Comparison of ENCODE assay signal across 9 mouse cellular contexts in the genomic region with DNA sequence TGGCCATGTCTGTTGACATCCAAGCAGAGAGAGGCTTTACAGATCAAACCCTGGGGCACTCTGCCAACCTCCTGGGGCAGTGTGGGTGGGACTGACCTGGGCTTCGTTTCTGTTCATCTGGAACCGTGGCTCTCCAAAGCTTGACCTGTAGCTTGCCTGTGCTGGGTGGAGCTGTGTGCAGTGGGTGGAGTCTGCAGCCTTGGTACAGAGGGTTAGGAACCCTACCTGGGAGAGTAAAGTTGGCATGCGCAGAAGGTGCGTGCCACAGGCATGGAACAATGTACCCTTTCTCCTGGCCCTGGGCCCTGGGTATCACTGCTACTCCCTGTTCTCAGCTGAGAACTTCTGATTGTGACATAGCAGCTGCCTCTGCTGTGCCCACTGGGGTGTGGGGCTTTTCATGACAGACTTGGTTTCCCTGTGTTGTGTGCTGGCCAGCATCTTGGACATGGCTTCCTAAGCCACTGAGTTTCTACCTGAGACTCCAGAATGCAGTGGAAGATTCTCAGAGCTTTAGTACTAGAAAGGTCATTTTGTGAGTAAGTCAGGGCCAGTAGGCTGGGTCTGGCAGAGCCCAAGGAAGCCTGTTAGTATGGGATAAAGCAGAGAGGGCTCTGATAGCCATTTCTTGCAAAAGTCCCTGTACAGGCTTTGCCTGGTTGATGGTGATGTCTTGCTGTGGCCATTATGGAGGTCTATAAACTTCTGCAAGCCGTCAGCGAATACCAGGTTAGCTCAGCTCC. TPM values are rescaled to one million over a fixed set of nuclear protein-coding genes. Genes with fewer than 3 reads are reported as not detected.
DNase-seq lines count a peak whose midpoint lies in the region; ATAC-seq and TF ChIP-seq lines count a peak whose summit lies in the region.
"Had no signal": no experiment of that assay in that cellular context is flagged by ENCODE, and none has a peak within 500 bp of the region (broad histone marks: within the 10 kb centered on the region; RNA-seq: fewer than 3 reads in every experiment).

No protein-coding gene starts in this region.

- ATAC-seq in erythroid progenitor cell, adult 5-6 weeks (replicated peaks; ENCODE audit: low FRiP score, poor library complexity, severe bottlenecking), result peak; percentile 59
- ATAC-seq in liver, embryonic 15.5 days (ENCODE audit: insufficient read depth), result peak; percentile 37; the same call in 1 of the 2 replicates
- ATAC-seq in granulocyte monocyte progenitor cell, adult 5-6 weeks (replicated peaks; ENCODE audit: poor library complexity, severe bottlenecking), result no peak
- ATAC-seq: inflammation-experienced regulatory T-cells, adult 6 months had no signal

- H3K9me3 ChIP-seq in liver, embryonic 15.5 days (replicated peaks), result no peaks in the 10 kb centered on the region

- H3K27me3 ChIP-seq in heart, adult 2 months (ENCODE audit: control insufficient read depth, insufficient read depth, low read length), result no peaks in the 10 kb centered on the region
- H3K27me3 ChIP-seq in liver, embryonic 15.5 days, result no peaks in the 10 kb centered on the region

- no peak overlapping the region for H3K9ac ChIP-seq in heart, adult 2 months (ENCODE audit: low read depth, low read length)
- no peak overlapping the region for H3K9ac ChIP-seq in liver, embryonic 15.5 days

- intact Hi-C loops in heart, adult 2 months (cut with DNase I), result loop anchor here (2.0 kb wide), 2 partner anchors 19 to 29 kb away; no protein-coding TSS in a partner anchor
- intact Hi-C loops in heart, postnatal 36 days (cut with DNase I), result loop anchor here (2.0 kb wide), 1 partner anchor 29 kb away; no protein-coding TSS in a partner anchor
- intact Hi-C loops in left cerebral cortex, postnatal 25 days (cut with DNase I), result no loop called here

- TF ChIP-seq POLR2A in heart, adult 2 months (IDR thresholded peaks at IDR 0.05; ENCODE audit: insufficient read depth, low read depth, low read length), result no peak

- TF ChIP-seq CTCF in heart, adult 2 months (IDR thresholded peaks at IDR 0.05), result no peak

- peaks cover 11% of the 10 kb centered on the region for H3K79me2 ChIP-seq in heart, adult 2 months (replicated peaks; ENCODE audit: control insufficient read depth, insufficient read depth, low read length)

- peak in 1 of 2 experiments; percentile 76 for DNase-seq in heart, adult 2 months
- DNase-seq in heart, postnatal 36 days, result no peak
- peak; percentile 47 for DNase-seq in adipocyte (ENCODE audit: low spot score)
- no peak for DNase-seq in right cerebral cortex, postnatal 36 days (ENCODE audit: low spot score in 2 of 2)
- no peak for DNase-seq in left cerebral cortex, postnatal 25 days (ENCODE audit: low spot score in 2 of 2)

- H3K4me3 ChIP-seq in heart, adult 2 months, result no peak overlapping the region
- no peak overlapping the region for H3K4me3 ChIP-seq in liver, embryonic 15.5 days (replicated peaks)

- H3K36me3 ChIP-seq in heart, adult 2 months (ENCODE audit: control insufficient read depth, insufficient read depth, low read length), result peaks cover 3% of the 10 kb centered on the region; the same call in 1 of the 2 replicates
- H3K36me3 ChIP-seq in liver, embryonic 15.5 days (replicated peaks), result no peaks in the 10 kb centered on the region

- 65% methylated on average over 6 of the region's 6 CpGs for whole genome bisulfite sequencing in heart, adult 2 months
- WGBS in liver, embryonic 15.5 days (ENCODE audit: insufficient replicate concordance), result 64% methylated on average over 6 of the region's 6 CpGs

- H3K27ac ChIP-seq in heart, adult 2 months, result peak overlapping the region; percentile 94
- H3K27ac ChIP-seq in liver, embryonic 15.5 days (replicated peaks), result 0 out of 2 replicates have a peak overlapping the region, but pooled peaks have one; percentile 64

- peak; percentile 79 for TF ChIP-seq EP300 in heart, adult 2 months (IDR thresholded peaks at IDR 0.05; ENCODE audit: insufficient read depth, low read depth, low read length)

- no peak overlapping the region for H3K4me2 ChIP-seq in liver, embryonic 15.5 days

- H3K4me1 ChIP-seq in heart, adult 2 months (ENCODE audit: control insufficient read depth, insufficient read depth, low read length), result peaks cover 77% of the 10 kb centered on the region
- H3K4me1 ChIP-seq in liver, embryonic 15.5 days (replicated peaks), result peaks cover 98% of the 10 kb centered on the region

RNA-seq across cellular contexts. Expression of gene Zmiz1, which starts 30.5 kb away (rescaled TPM):
- 10 to 100 TPM; 40.7 to 42.0 TPM for total RNA-seq in heart, adult 2 months (2021)
- polyA plus RNA-seq in heart, adult 2 months (2012; rRNA removed), result 21.8 and 27.1 TPM in 2 replicates
- 10 to 100 TPM; 38.8 to 41.7 TPM for total RNA-seq in heart, postnatal 36 days (2021)
- 20.9 and 36.0 TPM in 2 replicates for total RNA-seq in erythroid progenitor cell, adult 5-6 weeks (2015; ENCODE audit: low replicate concordance)
- total RNA-seq in erythroid progenitor cell, adult 5-6 weeks (2017; ENCODE audit: low replicate concordance), result 4.0 and 4.6 TPM in 2 replicates
- polyA plus RNA-seq in liver, embryonic 15.5 days (2015; fragmentation: Nextera tagmentation; extraction: Ambion mirVana), result 4.3 and 4.9 TPM in 2 replicates
- 93.2 and 97.4 TPM in 2 replicates for total RNA-seq in granulocyte monocyte progenitor cell, adult 5-6 weeks (2014; fragmentation: Nextera tagmentation)
- total RNA-seq in granulocyte monocyte progenitor cell, adult 5-6 weeks (2017), result 6.9 and 8.9 TPM in 2 replicates
- 10 to 100 TPM; 85.1 to 95.2 TPM for total RNA-seq in left cerebral cortex, postnatal 25 days (2021)
